Comparison of ENCODE assay signal across 9 mouse cellular contexts in genomic region chr5:105817248-105817976, GRCm38 (mm10). TPM values are rescaled to one million over a fixed set of nuclear protein-coding genes. Genes with fewer than 3 reads are reported as not detected.
DNase-seq lines count a peak whose midpoint lies in the region; ATAC-seq and TF ChIP-seq lines count a peak whose summit lies in the region.
"Had no signal": no experiment of that assay in that cellular context is flagged by ENCODE, and none has a peak within 500 bp of the region (broad histone marks: within the 10 kb centered on the region; RNA-seq: fewer than 3 reads in every experiment).

No protein-coding gene starts in this region.

- H3K4me3 ChIP-seq in neural tube, embryonic 13.5 days: no peak overlapping the region
- H3K4me3 ChIP-seq in forebrain, postnatal 0 days (ENCODE audit: low read depth, low read length): no peak overlapping the region
- H3K4me3 ChIP-seq: megakaryocyte, embryonic 14.5 days had no signal

- peaks cover 21% of the 10 kb centered on the region for H3K36me3 ChIP-seq in neural tube, embryonic 13.5 days
- H3K36me3 ChIP-seq in forebrain, postnatal 0 days (ENCODE audit: insufficient read depth): peaks cover 19% of the 10 kb centered on the region

- peaks cover 28% of the 10 kb centered on the region for H3K4me1 ChIP-seq in neural tube, embryonic 13.5 days (replicated peaks)
- H3K4me1 ChIP-seq in forebrain, postnatal 0 days (ENCODE audit: insufficient read depth): no peaks in the 10 kb centered on the region

- peak; percentile 54; the same call in 1 of the 2 replicates for ATAC-seq in neural tube, embryonic 13.5 days (ENCODE audit: low read depth)
- peak; percentile 21; the same call in 1 of the 2 replicates for ATAC-seq in forebrain, postnatal 0 days
- ATAC-seq in CD4-positive, CD25-positive, alpha-beta regulatory T cell, adult 4 months: no peak

- no peak overlapping the region for H3K9ac ChIP-seq in neural tube, embryonic 13.5 days
- H3K9ac ChIP-seq in forebrain, postnatal 0 days: no peak overlapping the region

- no peaks in the 10 kb centered on the region for H3K27me3 ChIP-seq in neural tube, embryonic 13.5 days
- H3K27me3 ChIP-seq in forebrain, postnatal 0 days (ENCODE audit: insufficient read depth, low read length): no peaks in the 10 kb centered on the region
- H3K27me3 ChIP-seq: megakaryocyte, embryonic 14.5 days had no signal

- TF ChIP-seq CTCF in forebrain, postnatal 0 days (IDR thresholded peaks at IDR 0.05; ENCODE audit: low read depth): no peak

- peak overlapping the region; percentile 62; the same call in 1 of the 2 replicates for H3K27ac ChIP-seq in neural tube, embryonic 13.5 days (replicated peaks)
- H3K27ac ChIP-seq in forebrain, postnatal 0 days (ENCODE audit: low read depth, low read length): no peak overlapping the region

- peaks cover 12% of the 10 kb centered on the region for H3K9me3 ChIP-seq in neural tube, embryonic 13.5 days
- H3K9me3 ChIP-seq in forebrain, postnatal 0 days (ENCODE audit: low read length): peaks cover 10% of the 10 kb centered on the region

- H3K4me2 ChIP-seq in neural tube, embryonic 13.5 days: no peak overlapping the region
- H3K4me2 ChIP-seq in forebrain, postnatal 0 days (ENCODE audit: low read depth): no peak overlapping the region

- 71% methylated on average over 9 of the region's 9 CpGs for WGBS in neural tube, embryonic 13.5 days
- 48% methylated on average over 9 of the region's 9 CpGs for WGBS in forebrain, postnatal 0 days

- intact Hi-C loops in gastrocnemius, postnatal 14 days (cut with DNase I; ENCODE audit: low total_unique reads): no loop called here

- peak; percentile 36 for DNase-seq in gastrocnemius, postnatal 14 days
- no peak for DNase-seq in gastrocnemius, adult 8-10 months (ENCODE audit: low spot score in 2 of 2)
- no peak for DNase-seq in neural tube, embryonic 10.5 days (ENCODE audit: extremely low spot score, low spot score)
- peak; percentile 48 for DNase-seq in forebrain, postnatal 0 days
- DNase-seq in lung, postnatal 36 days: peak; percentile 60
- DNase-seq in spleen, postnatal 4 days (ENCODE audit: low spot score in 2 of 2): no peak

RNA-seq across cellular contexts. Expression of gene Zfp326, which starts 59.0 kb away (rescaled TPM):
- 10 to 100 TPM in 1 of 2 experiments, 1 to 10 TPM in 1; 8.4 to 10.6 TPM for total RNA-seq in gastrocnemius, postnatal 14 days (2021)
- total RNA-seq in gastrocnemius, adult 8-10 months (2022): 10 to 100 TPM in 1 of 4 experiments, 1 to 10 TPM in 3; 6.6 to 10.2 (median 8.8) TPM
- 48.6 and 55.8 TPM in 2 replicates for polyA plus RNA-seq in neural tube, embryonic 13.5 days (2015; fragmentation: Nextera tagmentation; extraction: Ambion mirVana)
- 22.3 and 36.0 TPM in 2 replicates for total RNA-seq in forebrain, postnatal 0 days (2014; rRNA removed)
- 25.4 and 35.5 TPM in 2 replicates for polyA plus RNA-seq in forebrain, postnatal 0 days (2015; fragmentation: Nextera tagmentation; extraction: Ambion mirVana)
- polyA plus RNA-seq in CD4-positive, CD25-positive, alpha-beta regulatory T cell, adult 4 months (2017; shearing (Covaris generic)): 10 to 100 TPM; 12.9 to 19.7 TPM

Comparison
In these comparisons a context has a peak if more than half of its experiments do, and no peak if none do; other contexts are left out.
1. DNase-seq: peak in gastrocnemius, postnatal 14 days (single experiment), forebrain, postnatal 0 days (single experiment) and lung, postnatal 36 days (single experiment); none in gastrocnemius, adult 8-10 months (0 of 2), neural tube, embryonic 10.5 days (single experiment) and spleen, postnatal 4 days (0 of 2).